Mouse (Mus musculus): ENCODE measurements around the gene Tmem218. TPM values are rescaled to one million over a fixed set of nuclear protein-coding genes. Genes with fewer than 3 reads are reported as not detected.

The Tmem218 gene
- total and polyA plus RNA-seq, 3 experiments, result 3.4 to 4.7 TPM; not detected in 1

DNA sequence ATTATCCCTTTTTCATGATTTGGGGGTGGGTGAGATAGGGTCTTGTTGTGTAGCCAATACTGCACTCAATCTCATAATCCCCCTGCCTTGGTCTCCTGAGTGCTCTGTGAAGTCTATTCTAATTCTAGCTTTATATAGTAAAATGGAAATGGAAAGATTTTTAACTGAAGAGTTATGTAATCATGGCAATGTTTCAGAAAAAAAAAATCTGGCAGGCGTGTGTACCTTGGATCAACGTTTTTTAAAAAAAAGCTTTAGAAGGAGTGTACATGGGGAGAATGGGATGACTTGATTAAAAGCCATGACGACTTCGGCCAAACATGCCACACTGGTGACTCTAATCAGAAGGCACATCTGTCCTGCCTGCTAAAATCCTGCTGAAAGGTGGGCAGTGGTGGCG is 20.6 kb upstream of the Tmem218 start:
- Histone ChIP-seq H3K79me2 (ENCODE audit: control insufficient read depth, insufficient read depth, low read length, poor library complexity) (no peaks in the 10 kb centered on the region), H3K4me3 (ENCODE audit: control insufficient read depth in 1 of 2, insufficient read depth in 1 of 2, low read depth in 2 of 2, low read length in 2 of 2) (no peak overlapping the region), H3K36me3 (ENCODE audit: control insufficient read depth in 1 of 2, insufficient read depth in 2 of 2, low read length in 2 of 2) (no peaks in the 10 kb centered on the region), H3K9ac (ENCODE audit: control insufficient read depth, low read depth, low read length, poor library complexity, severe bottlenecking) (no peak overlapping the region), H3K27ac (ENCODE audit: control insufficient read depth, low read depth, low read length) (no peak overlapping the region), H3K27me3 (ENCODE audit: control insufficient read depth in 1 of 2, insufficient read depth in 2 of 2, low read length in 2 of 2) (peaks cover 4 to 19% of the 10 kb centered on the region in 2 experiments), H3K4me1 (ENCODE audit: control insufficient read depth in 1 of 2, insufficient read depth in 2 of 2, low read length in 2 of 2) (no peaks in the 10 kb centered on the region), H3K9me3 (replicated peaks; ENCODE audit: insufficient read depth, low read length) (no peaks in the 10 kb centered on the region)
- TF ChIP-seq POLR2AphosphoS2 (IDR thresholded peaks at IDR 0.05; ENCODE audit: low read length), result no peak
- no peak for TF ChIP-seq USF1 (IDR thresholded peaks at IDR 0.05; ENCODE audit: low read depth, low read length)
- no peak for TF ChIP-seq CHD2 (IDR thresholded peaks at IDR 0.05; ENCODE audit: low read length)
- TF ChIP-seq MYC (IDR thresholded peaks at IDR 0.05; ENCODE audit: low read depth, low read length), result no peak
- no peak for TF ChIP-seq MXI1 (IDR thresholded peaks at IDR 0.05; ENCODE audit: low read depth, low read length)
- TF ChIP-seq JUND (IDR thresholded peaks at IDR 0.05; ENCODE audit: low read depth, low read length), result no peak
- no peak for TF ChIP-seq POLR2A (IDR thresholded peaks at IDR 0.05; ENCODE audit: control insufficient read depth in 1 of 2, insufficient read depth in 1 of 2, low read depth in 1 of 2, low read length in 2 of 2, poor library complexity in 1 of 2)
- TF ChIP-seq MAX (IDR thresholded peaks at IDR 0.05; ENCODE audit: low read length), result no peak
- no peak for TF ChIP-seq MAZ (IDR thresholded peaks at IDR 0.05; ENCODE audit: low read depth, low read length)
- TF ChIP-seq MAFK (IDR thresholded peaks at IDR 0.05; ENCODE audit: borderline replicate concordance, low read depth, low read length), result no peak
- no peak for TF ChIP-seq ZMIZ1 (IDR thresholded peaks at IDR 0.05; ENCODE audit: low read depth, low read length)
- TF ChIP-seq ZKSCAN1 (IDR thresholded peaks at IDR 0.05; ENCODE audit: low read depth, low read length), result no peak
- no peak for TF ChIP-seq GATA1 (IDR thresholded peaks at IDR 0.05; ENCODE audit: low read depth, low read length)
- DNase-seq (ENCODE audit: low read depth, low spot score), result no peak

DNA sequence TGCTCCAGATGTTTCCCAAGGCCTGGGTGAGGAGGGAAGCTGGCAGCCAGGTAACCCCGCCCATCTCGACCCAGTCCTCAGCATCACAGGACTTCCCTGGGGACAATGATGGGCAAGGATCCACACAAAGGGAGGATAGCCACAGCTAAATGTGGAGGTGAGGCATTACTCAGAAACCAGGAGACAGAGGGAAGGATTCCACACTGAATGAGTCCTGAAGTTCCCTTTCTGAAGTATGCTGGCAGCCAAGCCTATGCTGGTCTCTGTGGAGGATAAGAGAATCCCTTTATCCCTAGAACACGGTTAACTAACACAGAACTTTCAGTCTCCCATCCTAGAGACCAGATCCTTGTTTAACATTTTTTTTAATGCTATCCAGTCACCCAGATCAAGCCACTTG is 20.0 kb upstream of the Tmem218 start:
- H3K4me1 ChIP-seq (ENCODE audit: control insufficient read depth in 1 of 2, insufficient read depth in 2 of 2, low read length in 2 of 2), result no peaks in the 10 kb centered on the region
- DNase-seq (ENCODE audit: low read depth, low spot score), result no peak
- no peak overlapping the region for H3K27ac ChIP-seq (ENCODE audit: control insufficient read depth, low read depth, low read length)
- H3K4me3 ChIP-seq (ENCODE audit: control insufficient read depth in 1 of 2, insufficient read depth in 1 of 2, low read depth in 2 of 2, low read length in 2 of 2), result no peak overlapping the region
- no peak overlapping the region for H3K9ac ChIP-seq (ENCODE audit: control insufficient read depth, low read depth, low read length, poor library complexity, severe bottlenecking)
- no peaks in the 10 kb centered on the region for H3K79me2 ChIP-seq (ENCODE audit: control insufficient read depth, insufficient read depth, low read length, poor library complexity)
- peaks cover 4 to 19% of the 10 kb centered on the region in 2 experiments for H3K27me3 ChIP-seq (ENCODE audit: control insufficient read depth in 1 of 2, insufficient read depth in 2 of 2, low read length in 2 of 2)
- no peaks in the 10 kb centered on the region for H3K36me3 ChIP-seq (ENCODE audit: control insufficient read depth in 1 of 2, insufficient read depth in 2 of 2, low read length in 2 of 2)
- TF ChIP-seq UBTF (IDR thresholded peaks at IDR 0.05; ENCODE audit: borderline replicate concordance, insufficient read depth, low read depth, low read length) (no peak), HCFC1 (IDR thresholded peaks at IDR 0.05; ENCODE audit: low read depth, low read length) (no peak), JUND (IDR thresholded peaks at IDR 0.05; ENCODE audit: low read depth, low read length) (no peak), TAL1 (IDR thresholded peaks at IDR 0.05; ENCODE audit: low read length) (no peak), POLR2AphosphoS2 (IDR thresholded peaks at IDR 0.05; ENCODE audit: low read length) (no peak)
- no peaks in the 10 kb centered on the region for H3K9me3 ChIP-seq (replicated peaks; ENCODE audit: insufficient read depth, low read length)

DNA sequence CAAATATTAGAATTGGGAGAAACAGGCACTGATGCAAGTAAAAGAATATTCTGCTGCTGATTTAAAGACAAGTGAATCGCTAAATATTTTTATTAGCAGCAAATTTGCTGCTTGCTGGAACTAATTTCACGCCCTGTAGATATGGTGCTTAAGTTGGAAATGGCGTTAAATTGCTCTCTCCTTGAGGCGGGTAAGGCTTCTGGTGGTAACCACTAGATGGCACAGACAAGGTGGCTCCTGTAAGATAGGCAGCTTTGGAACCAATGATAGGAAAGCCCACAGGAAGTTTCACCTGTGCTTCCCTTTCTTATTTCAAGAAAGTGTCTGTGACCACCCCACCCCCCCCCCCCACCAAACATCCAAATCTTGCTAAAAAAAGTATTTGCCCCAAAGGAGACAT is 11.0 kb upstream of the Tmem218 start:
- TF ChIP-seq HCFC1 (IDR thresholded peaks at IDR 0.05; ENCODE audit: low read depth, low read length) (peak; percentile 58), USF1 (IDR thresholded peaks at IDR 0.05; ENCODE audit: low read depth, low read length) (no peak), MYC (IDR thresholded peaks at IDR 0.05; ENCODE audit: low read depth, low read length) (no peak), POLR2AphosphoS2 (IDR thresholded peaks at IDR 0.05; ENCODE audit: low read length) (no peak), ETS1 (IDR thresholded peaks at IDR 0.05; ENCODE audit: low read depth, low read length) (no peak), POLR2AphosphoS5 (IDR thresholded peaks at IDR 0.05; ENCODE audit: borderline replicate concordance, low read depth, low read length) (no peak), SMC3 (IDR thresholded peaks at IDR 0.05; ENCODE audit: low read depth, low read length) (0 out of 2 replicates have a peak, but pooled peaks have one; percentile 25), JUND (IDR thresholded peaks at IDR 0.05; ENCODE audit: low read depth, low read length) (no peak), CHD2 (IDR thresholded peaks at IDR 0.05; ENCODE audit: low read length) (no peak), USF2 (IDR thresholded peaks at IDR 0.05; ENCODE audit: borderline replicate concordance in 1 of 2, insufficient read depth in 1 of 2, low read depth in 1 of 2, low read length in 2 of 2) (no peak), MAFK (IDR thresholded peaks at IDR 0.05; ENCODE audit: borderline replicate concordance, low read depth, low read length) (no peak), MAX (IDR thresholded peaks at IDR 0.05; ENCODE audit: low read length) (no peak), GATA1 (IDR thresholded peaks at IDR 0.05; ENCODE audit: low read depth, low read length) (peak; percentile 32; the same call in 1 of the 2 replicates), TAL1 (IDR thresholded peaks at IDR 0.05; ENCODE audit: low read length) (no peak), SIN3A (IDR thresholded peaks at IDR 0.05; ENCODE audit: low read length) (no peak)
- Histone ChIP-seq H3K4me3 (ENCODE audit: control insufficient read depth in 1 of 2, insufficient read depth in 1 of 2, low read depth in 2 of 2, low read length in 2 of 2) (no peak overlapping the region), H3K4me1 (ENCODE audit: control insufficient read depth in 1 of 2, insufficient read depth in 2 of 2, low read length in 2 of 2) (no peaks in the 10 kb centered on the region), H3K9ac (ENCODE audit: control insufficient read depth, low read depth, low read length, poor library complexity, severe bottlenecking) (no peak overlapping the region), H3K36me3 (ENCODE audit: control insufficient read depth in 1 of 2, insufficient read depth in 2 of 2, low read length in 2 of 2) (no peaks in the 10 kb centered on the region), H3K27ac (ENCODE audit: control insufficient read depth, low read depth, low read length) (no peak overlapping the region), H3K27me3 (ENCODE audit: control insufficient read depth in 1 of 2, insufficient read depth in 2 of 2, low read length in 2 of 2) (peaks cover 2 to 4% of the 10 kb centered on the region in 2 experiments; a peak in 3 of 4 replicates), H3K9me3 (replicated peaks; ENCODE audit: insufficient read depth, low read length) (no peaks in the 10 kb centered on the region), H3K79me2 (ENCODE audit: control insufficient read depth, insufficient read depth, low read length, poor library complexity) (no peaks in the 10 kb centered on the region)
- peak; percentile 69 for DNase-seq (ENCODE audit: low read depth, low spot score)
